Mouse (Mus musculus) CH12.LX (cell line): ENCODE results near the gene Pold1. TPM values are rescaled to one million over a fixed set of nuclear protein-coding genes. Genes with fewer than 3 reads are reported as not detected.

Experiments used
- DNase-seq: peaks from one replicate; pipeline ENCODE4 v3.0.0-alpha.2; 2013; ENCODE audit errors: extremely low read depth
- H3K27ac ChIP-seq: 2 replicates; pipeline ENCODE4 v1.5.1; 2012; ENCODE audit warnings: low read depth, mild to moderate bottlenecking, control low read depth, moderate library complexity; ENCODE audit not compliant: insufficient read depth
- H3K27me3 ChIP-seq: replicated peaks from 2 replicates; pipeline ENCODE3; 2012; ENCODE audit warnings: inconsistent platforms
- H3K36me3 ChIP-seq, 2 experiments: replicated peaks in 1 of 2; 2 replicates each; pipeline versions ENCODE3 to v1.6.1; 2012; ENCODE audit warnings: inconsistent platforms in 1 of 2, low read length in 1 of 2, mild to moderate bottlenecking in 1 of 2, mixed read lengths in 1 of 2, moderate library complexity in 1 of 2; ENCODE audit not compliant: control insufficient read depth in 1 of 2, insufficient read depth in 1 of 2
- H3K4me1 ChIP-seq, 2 experiments: 2 replicates each; pipeline ENCODE4 v1.6.1; 2012; ENCODE audit warnings: inconsistent platforms in 1 of 2, moderate library complexity in 1 of 2; ENCODE audit not compliant: insufficient read depth in 2 of 2, control insufficient read depth in 1 of 2
- H3K4me2 ChIP-seq: 2 replicates; pipeline ENCODE4 v1.6.1; 2012; ENCODE audit warnings: low read depth, mild to moderate bottlenecking, control low read depth; ENCODE audit not compliant: poor library complexity, insufficient read depth, severe bottlenecking
- H3K4me3 ChIP-seq, 3 experiments: fragments of 150-350 bp in 1 of 3; sonication (generic) in 1 of 3; replicated peaks in 1 of 3; 2 replicates each; pipeline versions ENCODE3 to v1.5.1; 2011 to 2012; ENCODE audit warnings: low read depth in 2 of 3, low read length in 2 of 3, mild to moderate bottlenecking in 2 of 3, moderate library complexity in 2 of 3, control low read depth in 1 of 3, improper control_type of control experiment in 1 of 3, inconsistent platforms in 1 of 3, mixed read lengths in 1 of 3; ENCODE audit not compliant: poor library complexity in 1 of 3
- H3K79me2 ChIP-seq: replicated peaks from 2 replicates; pipeline ENCODE4 v1.6.1; 2012; ENCODE audit warnings: mild to moderate bottlenecking, moderate library complexity; ENCODE audit not compliant: control insufficient read depth, poor library complexity, insufficient read depth, severe bottlenecking; ENCODE audit errors: extremely low read depth
- H3K9ac ChIP-seq: 2 replicates; pipeline ENCODE4 v1.6.1; 2012; ENCODE audit warnings: low read depth, mild to moderate bottlenecking, control low read depth, moderate library complexity; ENCODE audit not compliant: insufficient read depth
- H3K9me3 ChIP-seq: replicated peaks from 2 replicates; pipeline ENCODE3; 2012; ENCODE audit warnings: low read length, inconsistent platforms, mixed read lengths
- BHLHE40 ChIP-seq: IDR thresholded peaks from 2 replicates; pipeline ENCODE4 v1.6.1; 2011; ENCODE audit warnings: mild to moderate bottlenecking, low read depth, low read length, improper control_type of control experiment
- CHD2 ChIP-seq: IDR thresholded peaks from 2 replicates; pipeline ENCODE4 v1.6.1; 2011; ENCODE audit warnings: low read length, improper control_type of control experiment
- EP300 ChIP-seq: IDR thresholded peaks from 2 replicates; pipeline ENCODE4 v1.6.1; 2011; ENCODE audit warnings: low read length, improper control_type of control experiment
- ETS1 ChIP-seq: conservative IDR thresholded peaks from 2 replicates; pipeline ENCODE4 v1.6.1; 2012; ENCODE audit warnings: low read depth, mild to moderate bottlenecking, inconsistent platforms, low read length, improper control_type of control experiment, moderate library complexity
- GABPA ChIP-seq: IDR thresholded peaks from 2 replicates; pipeline ENCODE4 v1.6.1; 2012; ENCODE audit warnings: low read depth, low read length, improper control_type of control experiment, inconsistent platforms; ENCODE audit not compliant: insufficient replicate concordance
- HCFC1 ChIP-seq: IDR thresholded peaks from 2 replicates; pipeline ENCODE4 v1.6.1; 2012; ENCODE audit warnings: low read depth, mild to moderate bottlenecking, inconsistent platforms, low read length, improper control_type of control experiment
- IRF4 ChIP-seq: IDR thresholded peaks from 2 replicates; pipeline ENCODE4 v1.6.1; 2014; ENCODE audit warnings: low read depth, mild to moderate bottlenecking, inconsistent platforms, low read length, improper control_type of control experiment
- JUN ChIP-seq: IDR thresholded peaks from 2 replicates; pipeline ENCODE4 v1.6.1; 2011; ENCODE audit warnings: low read depth, mild to moderate bottlenecking, low read length, improper control_type of control experiment, moderate library complexity; ENCODE audit not compliant: insufficient read depth
- JUND ChIP-seq: conservative IDR thresholded peaks from 2 replicates; pipeline ENCODE4 v1.6.1; 2011; ENCODE audit warnings: low read depth, low read length, improper control_type of control experiment
- KAT2A ChIP-seq: IDR thresholded peaks from 2 replicates; pipeline ENCODE4 v1.6.1; 2012; ENCODE audit warnings: low read length, improper control_type of control experiment, inconsistent platforms; ENCODE audit not compliant: insufficient replicate concordance
- MAFK ChIP-seq: IDR thresholded peaks from 2 replicates; pipeline ENCODE4 v1.6.1; 2011; ENCODE audit warnings: low read length, improper control_type of control experiment; ENCODE audit not compliant: insufficient replicate concordance
- MAZ ChIP-seq: IDR thresholded peaks from 2 replicates; pipeline ENCODE4 v1.6.1; 2012; ENCODE audit warnings: low read depth, mild to moderate bottlenecking, inconsistent platforms, low read length, improper control_type of control experiment, moderate library complexity
- NELFE ChIP-seq: IDR thresholded peaks from 2 replicates; pipeline ENCODE4 v1.6.1; 2011; ENCODE audit warnings: low read depth, low read length, improper control_type of control experiment
- NRF1 ChIP-seq: IDR thresholded peaks from 2 replicates; pipeline ENCODE4 v1.6.1; 2014; ENCODE audit warnings: low read depth, mild to moderate bottlenecking, inconsistent platforms, low read length, improper control_type of control experiment, moderate library complexity
- POLR2A ChIP-seq: IDR thresholded peaks from 2 replicates; pipeline ENCODE4 v1.6.1; 2011; ENCODE audit warnings: low read depth, mild to moderate bottlenecking, improper control_type of control experiment, low read length
- POLR2AphosphoS2 ChIP-seq: IDR thresholded peaks from 2 replicates; pipeline ENCODE4 v1.6.1; 2011; ENCODE audit warnings: low read depth, low read length, improper control_type of control experiment
- RCOR1 ChIP-seq: conservative IDR thresholded peaks from 2 replicates; pipeline ENCODE4 v1.6.1; 2012; ENCODE audit warnings: low read depth, mild to moderate bottlenecking, inconsistent platforms, low read length, improper control_type of control experiment
- SIN3A ChIP-seq: IDR thresholded peaks from 2 replicates; pipeline ENCODE4 v1.6.1; 2012; ENCODE audit warnings: low read length, improper control_type of control experiment, inconsistent platforms
- SMC3 ChIP-seq: IDR thresholded peaks from 2 replicates; pipeline ENCODE4 v1.6.1; 2011; ENCODE audit warnings: low read depth, low read length, improper control_type of control experiment
- TCF12 ChIP-seq: IDR thresholded peaks from 2 replicates; pipeline ENCODE4 v1.6.1; 2014; ENCODE audit warnings: low read depth, mild to moderate bottlenecking, inconsistent platforms, low read length, improper control_type of control experiment
- UBTF ChIP-seq: IDR thresholded peaks from 2 replicates; pipeline ENCODE4 v1.6.1; 2012; ENCODE audit warnings: low read depth, mild to moderate bottlenecking, inconsistent platforms, low read length, improper control_type of control experiment, moderate library complexity
- ZC3H11A ChIP-seq: IDR thresholded peaks from 2 replicates; pipeline ENCODE4 v1.6.1; 2012; ENCODE audit warnings: low read depth, mild to moderate bottlenecking, inconsistent platforms, low read length, improper control_type of control experiment
- ZKSCAN1 ChIP-seq: IDR thresholded peaks from 2 replicates; pipeline ENCODE4 v1.6.1; 2012; ENCODE audit warnings: low read depth, inconsistent platforms, low read length, improper control_type of control experiment, borderline replicate concordance
- ZMIZ1 ChIP-seq: IDR thresholded peaks from 2 replicates; pipeline ENCODE4 v1.6.1; 2012; ENCODE audit warnings: low read depth, mild to moderate bottlenecking, inconsistent platforms, low read length, improper control_type of control experiment
- dilution Hi-C: fragments of 300-500 bp; cut with MboI; formaldehyde crosslinking; loops from 2 replicates; pipeline ENCODE4 v1.14.3; 2020; ENCODE audit warnings: low sequenced_read_pairs; ENCODE audit not compliant: extremely low pct_unique_long_range_greater_than_20kb, extremely low pct_ligation_motif_present
- in situ Hi-C: fragments of 300-500 bp; cut with MboI; formaldehyde crosslinking; loops from 3 replicates; pipeline ENCODE4 v1.14.3; 2019; ENCODE audit warnings: low sequenced_read_pairs, low pct_ligation_motif_present, low pct_unique_long_range_greater_than_20kb, mixed read lengths
- polyA plus RNA-seq: library from polyadenylated mRNA; unstranded; fragments of >175 nt; gene quantifications from 2 replicates; pipeline ENCODE4 v1.2.1, GENCODE M21; 2012; ENCODE audit warnings: low read depth; ENCODE audit not compliant: insufficient read length
- total RNA-seq, 2 experiments: library from RNA; depleted of rRNA; stranded (reverse); fragments of 300-350 nt in 1 of 2; fragments of >200 nt in 1 of 2; gene quantifications; 2 replicates each; pipeline ENCODE4 v1.2.3; 2012 to 2014

The Pold1 gene
- total and polyA plus RNA-seq, 3 experiments = 49.3 to 131 (median 67.6) TPM

DNA sequence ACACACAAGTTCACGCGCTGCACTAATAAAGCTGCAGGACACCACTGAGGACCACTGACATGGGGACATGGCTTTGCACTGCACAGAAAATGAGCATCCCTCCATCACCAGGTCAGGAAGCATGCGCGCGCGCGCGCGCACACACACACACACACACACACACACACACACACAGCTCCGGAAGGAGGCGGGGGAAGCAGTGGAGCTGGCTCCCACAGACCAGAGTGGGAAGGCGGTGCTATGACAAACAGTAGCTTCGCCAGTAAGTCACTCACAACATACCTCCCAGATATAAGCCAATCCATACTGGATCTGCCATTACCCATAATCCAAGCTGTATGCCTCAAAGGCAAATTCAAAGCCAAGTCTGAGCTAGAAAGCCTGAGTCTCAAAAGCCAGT is 1.6 kb downstream of the Pold1 start:
- DNase-seq = no peak
- dilution Hi-C loops = no loop called here
- in situ Hi-C loops = no loop called here
- Histone ChIP-seq H3K36me3 (peaks cover 40 to 63% of the 10 kb centered on the region in 2 experiments), H3K27me3 (no peaks in the 10 kb centered on the region), H3K4me3 (peak overlapping the region in 1 of 3 experiments; percentile 82), H3K9ac (no peak overlapping the region; the same call in 1 of the 2 replicates), H3K9me3 (peaks cover 3% of the 10 kb centered on the region), H3K4me1 (peaks cover 12 to 44% of the 10 kb centered on the region in 2 experiments), H3K4me2 (peak overlapping the region; percentile 52), H3K27ac (no peak overlapping the region; the same call in 1 of the 2 replicates), H3K79me2 (peaks cover 10% of the 10 kb centered on the region; the same call in 1 of the 2 replicates)
- TF ChIP-seq RCOR1 (no peak), JUND (no peak), ZMIZ1 (no peak), NELFE (no peak), HCFC1 (no peak), UBTF (no peak), POLR2AphosphoS2 (no peak), ZKSCAN1 (no peak), IRF4 (no peak), GABPA (no peak), SMC3 (no peak), SIN3A (no peak), NRF1 (no peak), JUN (no peak), TCF12 (no peak), MAZ (no peak)

GRCm38 (mm10) chr7:44546274-44546673 is 2.4 kb downstream of the Pold1 start:
- no peak overlapping the region for H3K4me3 ChIP-seq
- DNase-seq = peak; percentile 45
- peaks cover 40 to 63% of the 10 kb centered on the region in 2 experiments for H3K36me3 ChIP-seq
- H3K4me1 ChIP-seq = peaks cover 12 to 44% of the 10 kb centered on the region in 2 experiments
- no peak overlapping the region for H3K27ac ChIP-seq
- in situ Hi-C loops (no loop called here), dilution Hi-C loops (no loop called here)
- peaks cover 10% of the 10 kb centered on the region; the same call in 1 of the 2 replicates for H3K79me2 ChIP-seq
- peaks cover 3% of the 10 kb centered on the region for H3K9me3 ChIP-seq
- H3K9ac ChIP-seq = no peak overlapping the region
- TF ChIP-seq JUN (no peak), ETS1 (peak; percentile 55), MAFK (no peak), BHLHE40 (peak; percentile 55), KAT2A (no peak), ZC3H11A (no peak), HCFC1 (no peak), JUND (no peak), POLR2A (no peak), CHD2 (no peak), EP300 (no peak)
- H3K4me2 ChIP-seq = no peak overlapping the region
- H3K27me3 ChIP-seq = no peaks in the 10 kb centered on the region
